Comparison of ENCODE assay signal across 16 mouse cellular contexts in the genomic region with DNA sequence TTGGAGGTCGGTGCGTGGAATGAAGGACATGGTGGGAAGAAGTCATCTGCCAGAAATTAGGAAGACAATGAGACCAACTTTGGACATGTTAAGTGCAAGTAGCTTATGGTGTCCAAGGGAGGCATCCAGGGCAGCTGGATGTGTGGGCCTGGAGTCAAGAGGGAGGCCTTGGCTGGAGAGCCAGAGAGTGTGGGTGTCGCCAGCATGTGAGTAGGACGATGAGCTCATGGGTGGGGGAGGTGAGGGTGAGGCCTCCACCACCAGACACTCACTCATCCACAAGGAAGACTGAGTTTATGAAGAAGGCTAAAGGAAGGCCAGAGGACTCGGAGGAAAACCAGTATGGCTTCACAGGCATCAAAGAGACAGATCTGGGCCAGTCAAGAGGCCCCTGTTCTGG. TPM values are rescaled to one million over a fixed set of nuclear protein-coding genes. Genes with fewer than 3 reads are reported as not detected.
DNase-seq lines count a peak whose midpoint lies in the region; TF ChIP-seq lines count a peak whose summit lies in the region.
"Had no signal": no experiment of that assay in that cellular context is flagged by ENCODE, and none has a peak within 500 bp of the region (broad histone marks: within the 10 kb centered on the region; RNA-seq: fewer than 3 reads in every experiment).

No protein-coding gene starts in this region.

- no peak overlapping the region for H3K4me3 ChIP-seq in lung, adult 2 months (replicated peaks; ENCODE audit: extremely low read depth, low read depth, low read length)
- H3K4me3 ChIP-seq: embryonic facial prominence, embryonic 12.5 days; forebrain, embryonic 15.5 days; intestine, embryonic 15.5 days; limb, embryonic 15.5 days had no signal

- TF ChIP-seq CTCF in lung, adult 2 months (IDR thresholded peaks at IDR 0.05; ENCODE audit: insufficient read depth, low read length), result no peak

- WGBS in lung, adult 2 months, result 52% methylated on average over 5 of the region's 5 CpGs

- DNase-seq in lung, postnatal 10 days, result peak; percentile 78
- DNase-seq in lung, adult 2 months, result no peak
- DNase-seq in adrenal gland, adult 2 months, result peak; percentile 88
- peak; percentile 80 for DNase-seq in gastrocnemius, postnatal 25 days
- DNase-seq in skeletal muscle tissue, adult 2 months (ENCODE audit: low read depth, low spot score), result peak; percentile 77
- DNase-seq in kidney, adult 8-10 months, result no peak
- no peak for DNase-seq in frontal cortex, postnatal 36 days (ENCODE audit: low spot score in 2 of 2)
- DNase-seq in B cell, adult 2 months, result no peak
- DNase-seq: cerebellum, adult 11 months; thymus, postnatal 14 days had no signal

- peaks cover 19% of the 10 kb centered on the region for H3K4me1 ChIP-seq in lung, adult 2 months (ENCODE audit: control insufficient read depth, insufficient read depth, low read length)

- TF ChIP-seq POLR2A in lung, adult 2 months (IDR thresholded peaks at IDR 0.05; ENCODE audit: borderline replicate concordance, extremely low read depth, low read depth, low read length), result no peak

RNA-seq across cellular contexts. Expression of gene Hsd11b2, which starts 3.9 kb away (rescaled TPM):
- 2.1 and 4.8 TPM in 2 replicates for polyA plus RNA-seq in lung, adult 2 months (2012; rRNA removed)
- total RNA-seq in adrenal gland, adult 2 months (2021), result under 1 TPM; 0.14 to 0.35 TPM
- 1.2 and 2.2 TPM in 2 replicates for polyA plus RNA-seq in adrenal gland, adult 2 months (2012; rRNA removed)
- under 1 TPM; 0.51 to 0.61 TPM for total RNA-seq in gastrocnemius, postnatal 25 days (2021)
- polyA plus RNA-seq: activated CD4-positive, CD25-positive, alpha-beta regulatory T cell, adult 4 months; macrophage had no signal

RNA-seq across cellular contexts. Expression of gene Zdhhc1, which starts 18.0 kb away (rescaled TPM):
- polyA plus RNA-seq in lung, adult 2 months (2012; rRNA removed), result 130 and 133 TPM in 2 replicates
- 10 to 100 TPM; 13.8 to 19.2 TPM for total RNA-seq in adrenal gland, adult 2 months (2021)
- 53.3 and 62.5 TPM in 2 replicates for polyA plus RNA-seq in adrenal gland, adult 2 months (2012; rRNA removed)
- 10 to 100 TPM in 1 of 2 experiments, 1 to 10 TPM in 1; 8.7 to 10.1 TPM for total RNA-seq in gastrocnemius, postnatal 25 days (2021)

RNA-seq across cellular contexts. Expression of gene Tppp3, which starts 43.3 kb away (rescaled TPM):
- 785 and 816 TPM in 2 replicates for polyA plus RNA-seq in lung, adult 2 months (2012; rRNA removed)
- total RNA-seq in adrenal gland, adult 2 months (2021), result 10 to 100 TPM; 26.2 to 37.5 TPM
- 50.8 and 65.2 TPM in 2 replicates for polyA plus RNA-seq in adrenal gland, adult 2 months (2012; rRNA removed)
- 10 to 100 TPM; 86.7 to 99.2 TPM for total RNA-seq in gastrocnemius, postnatal 25 days (2021)

RNA-seq across cellular contexts. Expression of gene Atp6v0d1, which starts 51.2 kb away (rescaled TPM):
- 101 and 121 TPM in 2 replicates for polyA plus RNA-seq in lung, adult 2 months (2012; rRNA removed)
- total RNA-seq in adrenal gland, adult 2 months (2021), result 100 to 1,000 TPM; 113 to 118 TPM
- polyA plus RNA-seq in adrenal gland, adult 2 months (2012; rRNA removed), result 77.6 and 80.3 TPM in 2 replicates
- total RNA-seq in gastrocnemius, postnatal 25 days (2021), result 10 to 100 TPM; 41.7 to 45.1 TPM

Comparison
In these comparisons a context has a peak if more than half of its experiments do, and no peak if none do; other contexts are left out.
1. DNase-seq: peak in lung, postnatal 10 days (single experiment), adrenal gland, adult 2 months (single experiment), gastrocnemius, postnatal 25 days (single experiment) and skeletal muscle tissue, adult 2 months (single experiment); none in lung, adult 2 months (single experiment), kidney, adult 8-10 months (0 of 2), frontal cortex, postnatal 36 days (0 of 2) and B cell, adult 2 months (0 of 2).